Mouse (Mus musculus) CD4-positive, CD25-positive, alpha-beta regulatory T cell, adult 9 weeks (primary cell): ENCODE results near the gene Prss27. TPM values are rescaled to one million over a fixed set of nuclear protein-coding genes. Genes with fewer than 3 reads are reported as not detected.

Experiments
- polyA plus RNA-seq: library from polyadenylated mRNA; unstranded; fragments of 100-300 nt; shearing (Covaris generic); gene quantifications from one replicate; pipeline ENCODE4 v1.2.1, GENCODE M21; 2017

Prss27 gene
- polyA plus RNA-seq = 0.58 TPM

DNA sequence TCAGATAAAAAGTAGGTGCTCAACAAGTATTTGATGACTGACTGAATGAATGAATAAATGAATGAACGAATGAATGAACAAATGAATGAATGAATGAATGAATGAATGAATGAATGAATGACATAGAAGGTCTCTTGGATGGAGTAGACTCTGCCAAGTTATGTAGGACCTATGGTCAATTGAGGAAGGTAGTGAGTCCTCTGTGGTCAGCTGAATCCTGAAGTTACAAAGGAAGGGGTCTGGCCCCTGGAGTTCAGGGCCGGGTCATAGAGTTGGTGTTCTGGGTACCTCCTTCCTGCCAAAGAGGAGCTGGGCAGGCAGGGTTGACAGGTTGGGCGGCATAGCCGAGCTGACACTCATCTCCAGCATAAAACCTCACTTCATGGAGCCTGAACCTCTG, at the start of gene Prss27:
Gene Prss27 (plus strand): TSS at position 301 of the 400 bp plus-strand sequence.

DNA sequence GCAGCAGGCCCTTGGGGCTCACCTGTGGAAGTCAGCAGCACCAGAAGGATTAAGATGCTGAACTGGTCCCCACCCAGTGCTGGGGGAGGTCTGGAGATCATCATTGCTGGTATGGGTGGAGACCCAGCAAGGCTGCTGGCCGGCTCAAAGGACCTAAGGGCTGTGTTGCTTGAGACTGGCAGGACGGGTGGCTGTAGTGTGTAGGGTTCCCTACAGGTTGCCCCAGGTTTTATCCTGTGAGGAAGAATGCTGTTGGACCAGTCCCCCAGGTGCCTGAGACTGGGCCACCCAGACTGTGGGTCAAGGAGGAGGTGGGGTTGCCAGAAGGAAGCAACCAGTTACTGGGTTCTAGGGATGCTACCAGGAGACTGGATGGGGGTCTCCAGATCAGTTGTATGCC, 40.0 kb upstream of the Prss27 start, which contains the start of gene Prss22:
Gene Prss22 (minus strand): TSS at position 200 of the 400 bp plus-strand sequence.

DNA sequence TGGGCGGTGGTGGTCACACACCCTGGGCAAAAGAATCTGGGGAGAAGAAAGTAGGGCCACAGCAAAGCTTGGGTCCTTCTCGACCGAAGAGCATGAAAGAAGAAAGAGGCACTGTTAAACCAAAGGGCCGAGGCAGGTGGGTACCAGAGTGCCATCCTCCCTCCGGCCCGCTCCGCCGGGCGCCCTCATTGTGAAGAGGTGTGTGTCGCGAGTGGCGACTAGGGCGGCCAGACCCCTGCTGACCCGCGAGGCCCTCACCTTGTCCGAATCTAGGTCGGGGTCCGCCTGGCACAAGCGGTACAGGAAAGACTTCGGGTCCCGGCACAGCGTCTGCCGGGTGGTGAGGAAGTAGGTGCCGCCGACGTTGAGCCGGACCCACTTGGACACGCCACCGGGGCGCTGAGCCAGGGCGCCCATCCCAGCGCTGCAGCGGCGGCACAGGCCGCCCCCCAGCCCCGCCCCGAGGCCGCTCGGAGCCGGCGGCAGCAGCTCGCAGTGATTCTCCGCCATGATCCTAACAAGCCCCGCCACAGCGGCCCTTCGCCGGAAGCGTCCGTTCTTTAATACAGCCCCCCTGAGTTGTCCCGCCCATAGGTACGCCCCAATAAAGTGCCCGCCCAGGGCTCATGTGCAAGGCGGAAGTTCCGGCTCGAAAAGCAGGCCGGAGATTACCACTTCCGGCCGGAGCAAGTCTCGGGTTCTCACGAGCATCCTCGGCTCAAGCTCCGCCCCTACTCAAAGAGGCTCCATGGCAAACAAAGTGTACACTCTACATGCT, 35.2 kb downstream of the Prss27 start, which contains the start of gene Kctd5:
Gene Kctd5 (minus strand): TSS at position 567 of the 778 bp plus-strand sequence.

Other genes starting within 250 kb of the Prss27 start
- 338 TPM for gene Srrm2, start 247.6 kb upstream of the Prss27 start, polyA plus RNA-seq
- gene Elob, start 209.0 kb upstream of the Prss27 start, polyA plus RNA-seq = 746 TPM
- gene Prss33, start 202.1 kb upstream of the Prss27 start, polyA plus RNA-seq = 1.2 TPM
- gene Prss32, start 194.3 kb upstream of the Prss27 start, polyA plus RNA-seq = not detected
- gene Prss41, start 194.0 kb upstream of the Prss27 start, polyA plus RNA-seq = 5.4 TPM
- gene Prss21, start 170.1 kb upstream of the Prss27 start, polyA plus RNA-seq = not detected
- gene Dcpp1, start 157.3 kb upstream of the Prss27 start, polyA plus RNA-seq = not detected
- gene Dcpp2, start 157.3 kb upstream of the Prss27 start, polyA plus RNA-seq = not detected
- gene Dcpp3, start 120.7 kb upstream of the Prss27 start, polyA plus RNA-seq = not detected
- not detected for gene Sbp, start 96.5 kb upstream of the Prss27 start, polyA plus RNA-seq
- not detected for gene Sbpl, start 82.9 kb upstream of the Prss27 start, polyA plus RNA-seq
- 0.25 TPM for gene Prss30, start 57.6 kb upstream of the Prss27 start, polyA plus RNA-seq
- gene Prss22, start 40.0 kb upstream of the Prss27 start, polyA plus RNA-seq = not detected
- gene Kctd5, start 35.3 kb downstream of the Prss27 start, polyA plus RNA-seq = 6.9 TPM
- gene Pdpk1, start 112.8 kb downstream of the Prss27 start, polyA plus RNA-seq = 51.6 TPM
- gene Amdhd2, start 125.6 kb downstream of the Prss27 start, polyA plus RNA-seq = 40.0 TPM
- 381 TPM for gene Atp6v0c, start 131.6 kb downstream of the Prss27 start, polyA plus RNA-seq
- 0.71 TPM for gene Tbc1d24, start 167.4 kb downstream of the Prss27 start, polyA plus RNA-seq
- not detected for gene Ntn3, start 171.4 kb downstream of the Prss27 start, polyA plus RNA-seq
- gene Tedc2, start 182.7 kb downstream of the Prss27 start, polyA plus RNA-seq = 7.7 TPM
- gene Ccnf, start 213.3 kb downstream of the Prss27 start, polyA plus RNA-seq = 3.4 TPM